Mouse (Mus musculus): ENCODE measurements around the gene Fam161b. TPM values are rescaled to one million over a fixed set of nuclear protein-coding genes. Genes with fewer than 3 reads are reported as not detected.

Fam161b gene
- polyA plus RNA-seq, 1 experiment from 2014 or later: 5.6 TPM

Other genes starting within 250 kb of the Fam161b start
- gene Dnal1, start 247.5 kb downstream of the Fam161b start, polyA plus RNA-seq (2016; fragmentation: Nextera tagmentation; extraction: Ambion mirVana): 4.2 and 4.8 TPM in 2 replicates
- 1.3 and 1.8 TPM in 2 replicates for gene Pnma1, start 213.3 kb downstream of the Fam161b start, polyA plus RNA-seq (2016; fragmentation: Nextera tagmentation; extraction: Ambion mirVana)
- gene Elmsan1, start 143.0 kb downstream of the Fam161b start, polyA plus RNA-seq (2016; fragmentation: Nextera tagmentation; extraction: Ambion mirVana): 7.0 and 8.7 TPM in 2 replicates
- gene Ptgr2, start 76.6 kb downstream of the Fam161b start, polyA plus RNA-seq (2016; fragmentation: Nextera tagmentation; extraction: Ambion mirVana): 17.7 and 18.2 TPM in 2 replicates
- gene Zfp410, start 45.0 kb downstream of the Fam161b start, polyA plus RNA-seq (2016; fragmentation: Nextera tagmentation; extraction: Ambion mirVana): 119 and 120 TPM in 2 replicates
- gene Coq6, start 176 bp downstream of the Fam161b start, polyA plus RNA-seq (2016; fragmentation: Nextera tagmentation; extraction: Ambion mirVana): 46.8 and 49.2 TPM in 2 replicates
- 9.9 and 10.3 TPM in 2 replicates for gene Entpd5, start 47.2 kb upstream of the Fam161b start, polyA plus RNA-seq (2016; fragmentation: Nextera tagmentation; extraction: Ambion mirVana)
- 0.92 and 0.98 TPM in 2 replicates for gene Bbof1, start 47.2 kb upstream of the Fam161b start, polyA plus RNA-seq (2016; fragmentation: Nextera tagmentation; extraction: Ambion mirVana)
- gene Rnf113a2, start 55.4 kb upstream of the Fam161b start, polyA plus RNA-seq (2016; fragmentation: Nextera tagmentation; extraction: Ambion mirVana): 23.9 and 25.6 TPM in 2 replicates
- 15.0 and 16.2 TPM in 2 replicates for gene Aldh6a1, start 89.2 kb upstream of the Fam161b start, polyA plus RNA-seq (2016; fragmentation: Nextera tagmentation; extraction: Ambion mirVana)
- gene Lin52, start 89.6 kb upstream of the Fam161b start, polyA plus RNA-seq (2016; fragmentation: Nextera tagmentation; extraction: Ambion mirVana): 31.1 and 33.5 TPM in 2 replicates
- 1.2 and 2.2 TPM in 2 replicates for gene Vsx2, start 207.9 kb upstream of the Fam161b start, polyA plus RNA-seq (2016; fragmentation: Nextera tagmentation; extraction: Ambion mirVana)

Measured in forebrain, embryonic 10.5 days (tissue).